26 mouse cellular contexts compared by ENCODE assay signal in the genomic region with DNA sequence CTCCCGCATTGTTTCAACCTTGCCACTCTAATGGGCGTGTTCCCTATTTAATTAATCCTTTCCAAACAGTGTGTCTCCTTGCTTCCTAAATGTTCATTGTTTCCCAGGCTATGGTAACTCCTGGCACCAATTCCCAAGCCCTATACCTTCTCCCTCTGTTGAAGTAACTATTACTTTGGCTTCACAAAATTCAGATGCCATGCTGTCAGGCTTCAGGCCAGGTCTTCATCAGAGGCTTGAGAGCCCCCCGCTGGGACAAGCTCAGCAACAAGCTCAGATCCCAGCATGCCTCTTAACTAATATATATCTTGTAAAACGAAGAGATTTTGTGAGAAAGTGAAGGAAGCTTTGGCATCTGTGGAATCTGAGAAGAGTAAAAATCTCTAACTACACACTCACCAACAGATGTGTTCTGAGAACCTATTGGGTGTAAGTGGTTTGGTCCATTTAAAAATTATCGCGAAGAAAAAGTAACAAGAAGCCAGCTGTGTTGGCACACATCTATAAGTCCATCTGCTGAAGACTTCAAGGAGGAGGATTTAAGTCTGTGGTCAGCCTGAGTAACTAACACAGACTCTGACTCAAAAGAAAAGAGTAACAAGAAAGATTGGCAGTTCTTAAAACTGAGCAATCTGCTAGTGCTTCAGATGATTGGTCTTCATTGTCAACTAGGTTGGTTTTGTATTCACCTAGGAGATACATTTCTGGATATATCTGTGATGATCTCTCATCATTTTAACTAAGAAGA. TPM values are rescaled to one million over a fixed set of nuclear protein-coding genes. Genes with fewer than 3 reads are reported as not detected.
A peak's percentile ranks its signal among the peaks of the same experiment; 100 is the strongest.
DNase-seq lines count a peak whose midpoint lies in the region.
"Had no signal": no experiment of that assay in that cellular context is flagged by ENCODE, and none has a peak within 500 bp of the region (broad histone marks: within the 10 kb centered on the region; RNA-seq: fewer than 3 reads in every experiment).

No protein-coding gene starts in this region.

- H3K4me3 ChIP-seq in brown adipose tissue, adult 24 weeks (ENCODE audit: insufficient read depth, low read depth, low read length), result no peak overlapping the region
- no peak overlapping the region for H3K4me3 ChIP-seq in macrophage (ENCODE audit: inconsistent target)
- H3K4me3 ChIP-seq: embryonic facial prominence, embryonic 13.5 days; embryonic facial prominence, embryonic 15.5 days; forebrain, embryonic 13.5 days; forebrain, embryonic 15.5 days had no signal

- H3K4me1 ChIP-seq in brown adipose tissue, adult 24 weeks (ENCODE audit: control insufficient read depth, insufficient read depth, insufficient read length, low read length), result 0 out of 2 replicates have a peak, but pooled peaks cover 2% of the 10 kb centered on the region
- H3K4me1 ChIP-seq: embryonic facial prominence, embryonic 13.5 days; embryonic facial prominence, embryonic 15.5 days; forebrain, embryonic 13.5 days; forebrain, embryonic 15.5 days had no signal

- no peaks in the 10 kb centered on the region for H3K36me3 ChIP-seq in macrophage (ENCODE audit: inconsistent target)
- H3K36me3 ChIP-seq: embryonic facial prominence, embryonic 13.5 days; embryonic facial prominence, embryonic 15.5 days; forebrain, embryonic 15.5 days; G1E had no signal

- peak overlapping the region; percentile 42; the same call in 1 of the 2 replicates for H3K27ac ChIP-seq in brown adipose tissue, adult 24 weeks (replicated peaks; ENCODE audit: low read depth, low read length)
- peak overlapping the region; percentile 92 for H3K27ac ChIP-seq in macrophage
- H3K27ac ChIP-seq: embryonic facial prominence, embryonic 13.5 days; embryonic facial prominence, embryonic 15.5 days; forebrain, embryonic 13.5 days; forebrain, embryonic 15.5 days had no signal

- no peaks in the 10 kb centered on the region for H3K79me2 ChIP-seq in macrophage (ENCODE audit: inconsistent target)

- WGBS in macrophage (ENCODE audit: missing documents), result 91% methylated on average over 6 of the region's 6 CpGs

- DNase-seq in cerebellum, postnatal 10 days, result peak; percentile 5 to 18
- DNase-seq in cerebellum, adult 11-12 months, result no peak
- peak; percentile 66 for DNase-seq in 3T3-L1 (ENCODE audit: low read depth, low spot score)
- no peak for DNase-seq in retina, postnatal 1 day
- DNase-seq in spleen, adult 18-20 months, result no peak
- DNase-seq in urinary bladder, postnatal 36 days (ENCODE audit: low spot score in 2 of 2), result no peak
- DNase-seq: adrenal gland, adult 8-10 months; adrenal gland, postnatal 14 days; adrenal gland, postnatal 36 days; cerebellum, adult 11 months; cerebellum, adult 2 months; cerebellum, adult 9-10 months; cerebellum, postnatal 36 days; embryo, embryonic 11 days; forebrain, postnatal 0 days had no signal

RNA-seq across cellular contexts. Expression of a gene that starts 50.9 kb away (rescaled TPM):
- polyA plus RNA-seq in brown adipose tissue, adult 24 weeks (2012; ENCODE audit: insufficient read depth, insufficient read length, missing spikeins), result not detected in 2 replicates
- total RNA-seq in macrophage (2018; cell fraction: chromatin; rRNA removed), result 1 to 10 TPM in 5 of 26 experiments, under 1 TPM in 5, not detected in 16; 0.33 to 1.4 (median 0.91) TPM
- under 1 TPM in 17 of 26 experiments, not detected in 9; 0.11 to 0.58 (median 0.24) TPM for total RNA-seq in macrophage (2018; cell fraction: cytosol; rRNA removed)
- total RNA-seq in macrophage (2018; cell fraction: nucleus; rRNA removed), result 1 to 10 TPM in 3 of 26 experiments, under 1 TPM in 12, not detected in 11; 0.14 to 1.1 (median 0.64) TPM
- 0.21 to 0.37 TPM in 2 of 3 replicates, not detected in the other for polyA plus RNA-seq in macrophage (2018)
- total RNA-seq: adrenal gland, adult 18-20 months; adrenal gland, postnatal 36 days; forebrain, postnatal 0 days had no signal
- polyA plus RNA-seq: cerebellum, adult 2 months; embryonic facial prominence, embryonic 11.5 days; embryonic facial prominence, embryonic 13.5 days; forebrain, embryonic 11.5 days; forebrain, embryonic 13.5 days; forebrain, embryonic 15.5 days; Patski had no signal

Comparison
In these comparisons a context has a peak if more than half of its experiments do, and no peak if none do; other contexts are left out.
1. DNase-seq: peak in cerebellum, postnatal 10 days (2 of 2) and 3T3-L1 (single experiment); none in cerebellum, adult 11-12 months (single experiment), retina, postnatal 1 day (single experiment), spleen, adult 18-20 months (0 of 2) and urinary bladder, postnatal 36 days (0 of 2).